Comparison of ENCODE assay signal across 16 mouse cellular contexts in genomic region chr12:100924646-100925339, GRCm38 (mm10). TPM values are rescaled to one million over a fixed set of nuclear protein-coding genes. Genes with fewer than 3 reads are reported as not detected.
DNase-seq lines count a peak whose midpoint lies in the region; ATAC-seq lines count a peak whose summit lies in the region.
"Had no signal": no experiment of that assay in that cellular context is flagged by ENCODE, and none has a peak within 500 bp of the region (broad histone marks: within the 10 kb centered on the region; RNA-seq: fewer than 3 reads in every experiment).

No protein-coding gene starts in this region.

- ATAC-seq in kidney, embryonic 15.5 days (replicated peaks; ENCODE audit: low FRiP score): no peak
- peak; percentile 63 to 80 for ATAC-seq in hematopoietic stem cell, adult 5-6 weeks (replicated peaks in 1 of 2; ENCODE audit: insufficient read depth in 1 of 2, low FRiP score in 2 of 2, low TSS enrichment in 1 of 2, low read depth in 1 of 2, poor library complexity in 2 of 2, severe bottlenecking in 2 of 2)
- no peak for ATAC-seq in midbrain, embryonic 16.5 days
- ATAC-seq: intestine, postnatal 0 days had no signal

- no peak overlapping the region for H3K4me3 ChIP-seq in kidney, embryonic 15.5 days (replicated peaks)
- H3K4me3 ChIP-seq in midbrain, embryonic 16.5 days (ENCODE audit: low read depth, low read length): no peak overlapping the region
- H3K4me3 ChIP-seq: forebrain, embryonic 12.5 days; limb, embryonic 12.5 days had no signal

- H3K36me3 ChIP-seq in kidney, embryonic 15.5 days: peaks cover 84% of the 10 kb centered on the region
- peaks cover 18% of the 10 kb centered on the region for H3K36me3 ChIP-seq in midbrain, embryonic 16.5 days (ENCODE audit: control insufficient read depth, insufficient read depth, low read length)

- H3K9me3 ChIP-seq in kidney, embryonic 15.5 days (replicated peaks): no peaks in the 10 kb centered on the region
- H3K9me3 ChIP-seq in midbrain, embryonic 16.5 days (replicated peaks; ENCODE audit: control insufficient read depth, low read length, poor library complexity, severe bottlenecking): no peaks in the 10 kb centered on the region
- H3K9me3 ChIP-seq: forebrain, embryonic 12.5 days; limb, embryonic 12.5 days had no signal

- WGBS in kidney, embryonic 15.5 days: 73% methylated on average over 15 of the region's 15 CpGs
- 88% methylated on average over 15 of the region's 15 CpGs for WGBS in midbrain, embryonic 16.5 days

- no peaks in the 10 kb centered on the region for H3K27me3 ChIP-seq in kidney, embryonic 15.5 days
- H3K27me3 ChIP-seq in midbrain, embryonic 16.5 days (ENCODE audit: control insufficient read depth, insufficient read depth, low read depth, low read length): no peaks in the 10 kb centered on the region
- H3K27me3 ChIP-seq: forebrain, embryonic 12.5 days; limb, embryonic 12.5 days had no signal

- no peaks in the 10 kb centered on the region for H3K4me1 ChIP-seq in kidney, embryonic 15.5 days
- peaks cover 3% of the 10 kb centered on the region; the same call in 1 of the 2 replicates for H3K4me1 ChIP-seq in midbrain, embryonic 16.5 days (ENCODE audit: control insufficient read depth, insufficient read depth, low read length)
- H3K4me1 ChIP-seq: forebrain, embryonic 12.5 days; limb, embryonic 12.5 days had no signal

- no peak overlapping the region for H3K4me2 ChIP-seq in kidney, embryonic 15.5 days
- H3K4me2 ChIP-seq in midbrain, embryonic 16.5 days (ENCODE audit: low read length): no peak overlapping the region
- H3K4me2 ChIP-seq: forebrain, embryonic 12.5 days; limb, embryonic 12.5 days had no signal

- no peak overlapping the region for H3K9ac ChIP-seq in kidney, embryonic 15.5 days
- no peak overlapping the region for H3K9ac ChIP-seq in midbrain, embryonic 16.5 days (ENCODE audit: low read depth, low read length)
- H3K9ac ChIP-seq: forebrain, embryonic 12.5 days; limb, embryonic 12.5 days had no signal

- H3K27ac ChIP-seq in kidney, embryonic 15.5 days: no peak overlapping the region
- no peak overlapping the region for H3K27ac ChIP-seq in midbrain, embryonic 16.5 days (ENCODE audit: low read length)
- H3K27ac ChIP-seq: forebrain, embryonic 12.5 days; limb, embryonic 12.5 days; stomach, postnatal 0 days had no signal

- DNase-seq in kidney, postnatal 25 days: peak; percentile 14 to 63
- peak; percentile 30 for DNase-seq in 416B (ENCODE audit: low read depth)
- DNase-seq in adipocyte (ENCODE audit: low spot score): peak; percentile 7
- no peak for DNase-seq in yolk sac, embryonic 10.5 days (ENCODE audit: low spot score)
- DNase-seq: cerebellum, adult 11 months; gastrocnemius, postnatal 10 days; heart, postnatal 14 days; right cerebral cortex, postnatal 14 days; thymus, postnatal 25 days had no signal

RNA-seq across cellular contexts. Expression of gene Gpr68, which starts 16.8 kb away (rescaled TPM):
- polyA plus RNA-seq in kidney, embryonic 15.5 days (2015; fragmentation: Nextera tagmentation; extraction: Ambion mirVana): 0.51 and 0.53 TPM in 2 replicates
- 0.30 and 0.56 TPM in 2 replicates for total RNA-seq in hematopoietic stem cell, adult 5-6 weeks (2017)
- polyA plus RNA-seq in midbrain, embryonic 16.5 days (2015; fragmentation: Nextera tagmentation; extraction: Ambion mirVana): 6.2 and 6.3 TPM in 2 replicates

Comparison
In these comparisons a context has a peak if more than half of its experiments do, and no peak if none do; other contexts are left out.
1. ATAC-seq: peak in hematopoietic stem cell, adult 5-6 weeks (2 of 2); none in kidney, embryonic 15.5 days (single experiment) and midbrain, embryonic 16.5 days (single experiment).